Mouse (Mus musculus) myocyte (in vitro differentiated cells): Measurements from ENCODE around the gene Yipf2. TPM values are rescaled to one million over a fixed set of nuclear protein-coding genes. Genes with fewer than 3 reads are reported as not detected.
"Not testable (repeated sequence)": the region's sequence is repeated elsewhere in the genome, so short reads cannot be mapped to it uniquely, and the experiment has no call there.

Source experiments
- H3K27me3 ChIP-seq: one replicate; pipeline ENCODE4 v1.6.1; 2011; ENCODE audit not compliant: control insufficient read depth, insufficient read depth, insufficient read length
- H3K36me3 ChIP-seq: one replicate; pipeline ENCODE4 v1.6.1; 2011; ENCODE audit not compliant: control insufficient read depth, insufficient read depth
- H3K4me2 ChIP-seq: one replicate; pipeline ENCODE4 v1.6.1; 2011; ENCODE audit warnings: low read depth, control low read depth
- H3K4me3 ChIP-seq: one replicate; pipeline ENCODE4 v1.5.1; 2011; ENCODE audit warnings: mild to moderate bottlenecking, control low read depth, moderate library complexity
- H3K79me2 ChIP-seq: one replicate; pipeline ENCODE4 v1.6.1; 2011; ENCODE audit not compliant: control insufficient read depth, insufficient read depth
- H3ac ChIP-seq: one replicate; pipeline ENCODE4 v1.6.1; 2011; ENCODE audit not compliant: control insufficient read depth, insufficient read length
- CEBPB ChIP-seq: IDR thresholded peaks from 2 replicates; pipeline ENCODE4 v1.6.1; 2011; ENCODE audit warnings: mild to moderate bottlenecking, moderate library complexity; ENCODE audit not compliant: poor library complexity, insufficient read depth, severe bottlenecking
- E2F4 ChIP-seq: IDR thresholded peaks from one replicate; pipeline ENCODE4 v1.6.1; 2011; ENCODE audit warnings: mild to moderate bottlenecking, control low read depth, moderate library complexity; ENCODE audit not compliant: insufficient read depth
- MAX ChIP-seq: IDR thresholded peaks from one replicate; pipeline ENCODE4 v1.6.1; 2011; ENCODE audit warnings: low read depth, mild to moderate bottlenecking, control low read depth
- MYOD1 ChIP-seq, 3 experiments: IDR thresholded peaks; one replicate each; pipeline ENCODE4 v1.6.1; 2011; ENCODE audit warnings: control low read depth in 2 of 3, low read depth in 2 of 3, mild to moderate bottlenecking in 2 of 3, moderate library complexity in 1 of 3; ENCODE audit not compliant: insufficient read length in 2 of 3, control insufficient read depth in 1 of 3
- MYOG ChIP-seq, 3 experiments: IDR thresholded peaks; one replicate each; pipeline ENCODE4 v1.6.1; 2011; ENCODE audit warnings: control low read depth in 2 of 3, low read depth in 2 of 3, mild to moderate bottlenecking in 2 of 3; ENCODE audit not compliant: insufficient read length in 2 of 3, control insufficient read depth in 1 of 3, insufficient read depth in 1 of 3
- POLR2A ChIP-seq: IDR thresholded peaks from one replicate; pipeline ENCODE4 v1.6.1; 2011; ENCODE audit warnings: low read depth, mild to moderate bottlenecking, control low read depth, moderate library complexity; ENCODE audit not compliant: insufficient read length
- POLR2AphosphoS2 ChIP-seq: IDR thresholded peaks from one replicate; pipeline ENCODE4 v1.6.1; 2011; ENCODE audit warnings: low read depth, control low read depth; ENCODE audit not compliant: insufficient read length
- REST ChIP-seq: IDR thresholded peaks from one replicate; pipeline ENCODE4 v1.6.1; 2011; ENCODE audit warnings: mild to moderate bottlenecking, control low read depth, moderate library complexity; ENCODE audit not compliant: insufficient read depth, insufficient read length
- SRF ChIP-seq: IDR thresholded peaks from one replicate; pipeline ENCODE4 v1.6.1; 2011; ENCODE audit warnings: low read depth; ENCODE audit not compliant: control insufficient read depth, insufficient read length
- TCF12 ChIP-seq: IDR thresholded peaks from one replicate; pipeline ENCODE4 v1.6.1; 2011; ENCODE audit warnings: mild to moderate bottlenecking, control low read depth; ENCODE audit not compliant: poor library complexity, insufficient read depth, severe bottlenecking
- TCF3 ChIP-seq: IDR thresholded peaks from one replicate; pipeline ENCODE4 v1.6.1; 2011; ENCODE audit warnings: low read depth, control low read depth; ENCODE audit not compliant: insufficient read length
- USF1 ChIP-seq: IDR thresholded peaks from one replicate; pipeline ENCODE4 v1.6.1; 2011; ENCODE audit warnings: low read depth, mild to moderate bottlenecking, control low read depth, moderate library complexity
- polyA plus RNA-seq: library from polyadenylated mRNA; unstranded; fragments of >200 nt; fragmentation: generic; extraction: Trizol; gene quantifications from one replicate; pipeline ENCODE4 v1.2.1, GENCODE M21; 2012; ENCODE audit warnings: missing spikeins

Gene Yipf2
- polyA plus RNA-seq, 1 experiment, result 13.2 TPM

DNA sequence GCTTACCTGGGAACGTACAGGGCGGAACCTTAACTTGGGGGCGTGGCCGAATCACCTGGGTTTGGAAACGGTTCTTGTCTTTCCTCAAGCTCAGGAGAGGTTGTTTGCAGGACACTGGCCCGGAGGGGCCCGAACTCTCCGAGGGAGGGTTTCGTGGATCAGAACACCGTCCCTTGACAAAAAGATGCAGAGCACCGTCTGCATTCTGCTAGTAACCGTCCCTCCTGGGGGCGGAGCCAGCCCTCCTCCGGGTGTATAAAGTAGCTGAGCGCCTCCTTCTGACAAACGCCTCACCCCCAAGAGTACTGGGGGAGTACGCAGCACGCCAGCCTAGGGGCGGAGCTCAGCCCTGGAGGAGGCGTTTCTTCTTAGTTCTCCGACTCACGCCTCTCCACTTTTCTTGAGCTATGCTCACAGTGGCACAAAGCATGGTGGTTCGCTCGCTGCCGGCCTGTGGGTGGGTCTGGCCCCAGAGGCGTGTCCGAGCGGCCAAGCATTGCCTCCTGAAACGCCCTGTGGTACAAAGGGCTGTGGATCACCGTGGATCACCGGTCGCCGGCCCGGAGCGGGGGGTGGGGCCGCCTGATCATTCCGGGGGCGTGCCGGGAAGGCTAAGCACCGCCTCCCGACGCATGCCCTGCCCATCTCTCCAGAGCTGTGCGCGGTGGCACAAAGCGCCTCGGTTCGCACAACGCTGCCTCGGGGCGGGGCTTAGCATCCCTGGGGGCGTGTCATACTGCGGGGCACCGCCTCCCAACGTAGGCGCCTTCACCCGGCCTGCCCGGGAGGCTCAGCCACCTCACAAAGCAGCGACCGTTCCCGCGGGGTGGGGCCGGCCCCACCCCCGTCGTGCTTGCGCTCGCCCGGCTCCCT, 46.5 kb downstream of the Yipf2 start:
- no peaks in the 10 kb centered on the region for H3K36me3 ChIP-seq
- peak overlapping the region; percentile 81 for H3K4me3 ChIP-seq
- H3K79me2 ChIP-seq, result peaks cover 36% of the 10 kb centered on the region
- H3ac ChIP-seq, result peak overlapping the region; percentile 80
- peak overlapping the region; percentile 88 for H3K4me2 ChIP-seq
- H3K27me3 ChIP-seq, result no peaks in the 10 kb centered on the region
- TF ChIP-seq TCF12 (no peak), E2F4 (peak; percentile 11), MYOG (IDR thresholded peaks at IDR 0.05; ENCODE audit: control insufficient read depth in 1 of 3, insufficient read depth in 1 of 3, insufficient read length in 2 of 3, low read depth in 2 of 3) (peak in 1 of 3 experiments; percentile 31), USF1 (no peak), POLR2A (peak; percentile 56)

GRCm38 (mm10) chr9:21545351-21545915, 47.2 kb downstream of the Yipf2 start:
- TF ChIP-seq POLR2AphosphoS2 (no peak), USF1 (no peak), SRF (no peak), MYOD1 (IDR thresholded peaks at IDR 0.05; ENCODE audit: control insufficient read depth in 1 of 3, insufficient read length in 2 of 3, low read depth in 2 of 3) (no peak)
- H3K4me3 ChIP-seq, result peak overlapping the region; percentile 81
- no peak overlapping the region for H3ac ChIP-seq
- no peaks in the 10 kb centered on the region for H3K27me3 ChIP-seq
- no peaks in the 10 kb centered on the region for H3K36me3 ChIP-seq
- peaks cover 30% of the 10 kb centered on the region for H3K79me2 ChIP-seq
- peak overlapping the region; percentile 88 for H3K4me2 ChIP-seq

- not testable (repeated sequence) for H3K79me2 ChIP-seq, H3ac ChIP-seq, H3K36me3 ChIP-seq, H3K27me3 ChIP-seq, H3K4me2 ChIP-seq, H3K4me3 ChIP-seq
Observed at GRCm38 (mm10) chr9:21542001-21542400, 50.6 kb downstream of the Yipf2 start.

GRCm38 (mm10) chr9:21539981-21540753, 52.5 kb downstream of the Yipf2 start:
- H3K36me3 ChIP-seq, result no peaks in the 10 kb centered on the region
- H3K27me3 ChIP-seq, result no peaks in the 10 kb centered on the region
- H3K4me3 ChIP-seq, result no peak overlapping the region
- H3K79me2 ChIP-seq, result no peaks in the 10 kb centered on the region
- TF ChIP-seq POLR2A (no peak), POLR2AphosphoS2 (no peak), MAX (no peak), USF1 (no peak), SRF (no peak), REST (no peak), E2F4 (no peak), TCF12 (no peak), MYOD1 (IDR thresholded peaks at IDR 0.05; ENCODE audit: control insufficient read depth in 1 of 3, insufficient read length in 2 of 3, low read depth in 2 of 3) (no peak), TCF3 (no peak), MYOG (IDR thresholded peaks at IDR 0.05; ENCODE audit: control insufficient read depth in 1 of 3, insufficient read depth in 1 of 3, insufficient read length in 2 of 3, low read depth in 2 of 3) (no peak), CEBPB (no peak)
- H3ac ChIP-seq, result no peak overlapping the region
- no peak overlapping the region for H3K4me2 ChIP-seq

Other genes with a start within 250 kb of the Yipf2 start
- gene Ilf3, start 225.0 kb downstream of the Yipf2 start, polyA plus RNA-seq, result 56.6 TPM
- 55.3 TPM for gene Qtrt1, start 181.0 kb downstream of the Yipf2 start, polyA plus RNA-seq
- 157 TPM for gene Dnm2, start 167.9 kb downstream of the Yipf2 start, polyA plus RNA-seq
- 47.3 TPM for gene Tmed1, start 82.6 kb downstream of the Yipf2 start, polyA plus RNA-seq
- gene AB124611, start 66.7 kb downstream of the Yipf2 start, polyA plus RNA-seq, result 0.22 TPM
- gene Carm1, start 45.9 kb downstream of the Yipf2 start, polyA plus RNA-seq, result 48.1 TPM
- 26.3 TPM for gene Timm29, start 106 bp downstream of the Yipf2 start, polyA plus RNA-seq
- 68.0 TPM for gene Smarca4, start 23.3 kb upstream of the Yipf2 start, polyA plus RNA-seq
- 106 TPM for gene Ldlr, start 130.7 kb upstream of the Yipf2 start, polyA plus RNA-seq
- gene Spc24, start 167.5 kb upstream of the Yipf2 start, polyA plus RNA-seq, result 31.0 TPM
- gene Kank2, start 205.9 kb upstream of the Yipf2 start, polyA plus RNA-seq, result 49.4 TPM
- not detected for gene Angptl8, start 242.7 kb upstream of the Yipf2 start, polyA plus RNA-seq